Mouse (Mus musculus) 3134 (cell line): ENCODE measurements at regions not wholly inside any gene's neighbourhood (a gene's known extent, or its start where the extent isn't known, plus 50 kb on each side); places are given as distances from the start of the nearest gene placed in this dataset.

ENCODE experiments used
- DNase-seq: peaks from one replicate; pipeline ENCODE4 v3.0.0-alpha.2; 2011; ENCODE audit warnings: low spot score; ENCODE audit not compliant: insufficient read length; ENCODE audit errors: extremely low read depth

GRCm38 (mm10) chr6:104028439-104029091 lies 464.0 kb upstream of the Cntn6 start:
- DNase-seq: peak; percentile 30

GRCm38 (mm10) chr6:104038853-104039252 lies 453.7 kb upstream of the Cntn6 start:
- peak; percentile 13 for DNase-seq

GRCm38 (mm10) chr6:104040450-104040849 lies 452.1 kb upstream of the Cntn6 start:
- no peak for DNase-seq

- DNase-seq: no peak
Observed at GRCm38 (mm10) chr6:104055996-104056395, 436.6 kb upstream of the Cntn6 start.

GRCm38 (mm10) chr6:104061692-104062263 lies 430.8 kb upstream of the Cntn6 start:
- DNase-seq: no peak

- no peak for DNase-seq
Observed at GRCm38 (mm10) chr6:104080581-104080980, 412.0 kb upstream of the Cntn6 start.

GRCm38 (mm10) chr6:104082242-104082641 lies 410.3 kb upstream of the Cntn6 start:
- DNase-seq: no peak

GRCm38 (mm10) chr6:104108386-104108785 lies 384.2 kb upstream of the Cntn6 start:
- DNase-seq: no peak
